Mouse (Mus musculus) midbrain, embryonic 16.5 days (tissue): Measurements from ENCODE around the gene Masp1. TPM values are rescaled to one million over a fixed set of nuclear protein-coding genes. Genes with fewer than 3 reads are reported as not detected.

ENCODE experiments used
- ATAC-seq: fragments of 200-750 bp; cut with Nextera tagmentation; 2 replicates; pipeline ENCODE4 v1.8.0; 2017; ENCODE audit warnings: moderate TSS enrichment
- H3K27ac ChIP-seq: fragments of 300-500 bp; sonication (generic); 2 replicates; pipeline ENCODE4 v1.5.1; 2014; ENCODE audit warnings: mild to moderate bottlenecking, low read length, mixed read lengths
- H3K27me3 ChIP-seq: fragments of 300-500 bp; sonication (generic); 2 replicates; pipeline ENCODE4 v1.6.1; 2014; ENCODE audit warnings: low read depth, low read length, mixed read lengths; ENCODE audit not compliant: control insufficient read depth, insufficient read depth
- H3K36me3 ChIP-seq: fragments of 300-500 bp; sonication (generic); 2 replicates; pipeline ENCODE4 v1.6.1; 2014; ENCODE audit warnings: mild to moderate bottlenecking, low read length, moderate library complexity, mixed read lengths; ENCODE audit not compliant: control insufficient read depth, insufficient read depth
- H3K4me1 ChIP-seq: fragments of 300-500 bp; sonication (generic); 2 replicates; pipeline ENCODE4 v1.6.1; 2014; ENCODE audit warnings: mild to moderate bottlenecking, low read length, mixed read lengths; ENCODE audit not compliant: control insufficient read depth, insufficient read depth
- H3K4me2 ChIP-seq: fragments of 300-500 bp; sonication (generic); 2 replicates; pipeline ENCODE4 v1.6.1; 2014; ENCODE audit warnings: mild to moderate bottlenecking, low read length, mixed read lengths
- H3K4me3 ChIP-seq: fragments of 300-500 bp; sonication (generic); 2 replicates; pipeline ENCODE4 v1.5.1; 2014; ENCODE audit warnings: low read depth, mild to moderate bottlenecking, low read length, moderate library complexity, mixed read lengths
- H3K9ac ChIP-seq: fragments of 300-500 bp; sonication (generic); 2 replicates; pipeline ENCODE4 v1.6.1; 2014; ENCODE audit warnings: low read depth, low read length, mixed read lengths
- H3K9me3 ChIP-seq: fragments of 300-500 bp; sonication (generic); replicated peaks from 2 replicates; pipeline ENCODE4 v1.6.1; 2014; ENCODE audit warnings: mild to moderate bottlenecking, low read length, mixed read lengths; ENCODE audit not compliant: control insufficient read depth, poor library complexity, severe bottlenecking
- WGBS: fragments of 180-500 bp; shearing (Covaris S2); extraction: QIAGEN DNeasy Blood & Tissue Kit; methylation state at CpG from one replicate; pipeline ENCODE4 v1.1.7; 2014; 5-methylcytosine and 5-hydroxymethylcytosine counted together
- polyA plus RNA-seq: library from polyadenylated mRNA; unstranded; fragments of >200 nt; fragmentation: Nextera tagmentation; extraction: Ambion mirVana; gene quantifications from 2 replicates; pipeline ENCODE4 v1.2.1, GENCODE M21; 2015

Gene Masp1
- polyA plus RNA-seq, 1 experiment from 2014 or later: 29.6 TPM

DNA sequence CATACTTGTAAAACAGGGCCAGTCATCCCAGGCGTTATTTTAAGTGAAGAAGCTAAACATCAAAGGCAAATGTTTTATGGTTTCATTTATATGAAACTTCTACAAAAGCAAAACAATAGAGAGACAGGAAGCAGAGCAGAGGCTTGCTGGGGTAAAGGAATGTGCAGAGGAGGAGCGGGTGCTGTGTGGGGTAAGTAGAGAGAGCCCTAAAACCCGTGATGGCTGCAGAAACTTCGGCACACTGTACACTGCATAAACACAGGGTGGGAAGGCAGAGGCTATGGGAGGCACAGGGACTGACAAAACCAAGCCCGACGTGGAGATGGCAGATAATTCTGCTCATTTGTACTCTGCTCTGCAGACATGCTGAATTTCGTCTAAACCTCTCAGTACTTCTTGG is 23.7 kb upstream of the Masp1 start:
- Histone ChIP-seq H3K36me3 (no peaks in the 10 kb centered on the region), H3K4me2 (no peak overlapping the region)
- 81% methylated on average over 7 of the region's 7 CpGs for WGBS

GRCm38 (mm10) chr16:23542866-23543265 is 22.3 kb upstream of the Masp1 start:
- no peak overlapping the region for H3K27ac ChIP-seq
- WGBS: 77% methylated on average over 4 of the region's 4 CpGs
- ATAC-seq: no peak
- H3K4me2 ChIP-seq: no peak overlapping the region
- H3K27me3 ChIP-seq: no peaks in the 10 kb centered on the region
- no peak overlapping the region for H3K9ac ChIP-seq
- no peaks in the 10 kb centered on the region for H3K9me3 ChIP-seq
- H3K4me3 ChIP-seq: no peak overlapping the region
- H3K4me1 ChIP-seq: no peaks in the 10 kb centered on the region
- H3K36me3 ChIP-seq: no peaks in the 10 kb centered on the region

More for the DNA sequence above, 23.7 kb upstream of the Masp1 start:
- Histone ChIP-seq H3K27me3 (no peaks in the 10 kb centered on the region), H3K4me3 (no peak overlapping the region), H3K9ac (no peak overlapping the region), H3K27ac (no peak overlapping the region), H3K9me3 (no peaks in the 10 kb centered on the region), H3K4me1 (no peaks in the 10 kb centered on the region)
- no peak for ATAC-seq

- H3K9me3 ChIP-seq: no peaks in the 10 kb centered on the region
- ATAC-seq: no peak
- H3K4me2 ChIP-seq: no peak overlapping the region
- no peaks in the 10 kb centered on the region for H3K36me3 ChIP-seq
- no peak overlapping the region for H3K27ac ChIP-seq
- no peak overlapping the region for H3K4me3 ChIP-seq
- 56% methylated on average over 4 of the region's 4 CpGs for WGBS
- no peaks in the 10 kb centered on the region for H3K4me1 ChIP-seq
- H3K27me3 ChIP-seq: no peaks in the 10 kb centered on the region
- no peak overlapping the region for H3K9ac ChIP-seq
Observed at GRCm38 (mm10) chr16:23541046-23541445, 20.4 kb upstream of the Masp1 start.

GRCm38 (mm10) chr16:23533707-23534106 is 13.1 kb upstream of the Masp1 start:
- no peak overlapping the region for H3K9ac ChIP-seq
- WGBS: 86% methylated on average over 3 of the region's 3 CpGs
- H3K27me3 ChIP-seq: no peaks in the 10 kb centered on the region
- no peak overlapping the region for H3K4me2 ChIP-seq
- H3K4me1 ChIP-seq: no peaks in the 10 kb centered on the region
- no peak overlapping the region for H3K4me3 ChIP-seq
- H3K9me3 ChIP-seq: no peaks in the 10 kb centered on the region
- H3K36me3 ChIP-seq: no peaks in the 10 kb centered on the region
- H3K27ac ChIP-seq: no peak overlapping the region
- ATAC-seq: no peak

DNA sequence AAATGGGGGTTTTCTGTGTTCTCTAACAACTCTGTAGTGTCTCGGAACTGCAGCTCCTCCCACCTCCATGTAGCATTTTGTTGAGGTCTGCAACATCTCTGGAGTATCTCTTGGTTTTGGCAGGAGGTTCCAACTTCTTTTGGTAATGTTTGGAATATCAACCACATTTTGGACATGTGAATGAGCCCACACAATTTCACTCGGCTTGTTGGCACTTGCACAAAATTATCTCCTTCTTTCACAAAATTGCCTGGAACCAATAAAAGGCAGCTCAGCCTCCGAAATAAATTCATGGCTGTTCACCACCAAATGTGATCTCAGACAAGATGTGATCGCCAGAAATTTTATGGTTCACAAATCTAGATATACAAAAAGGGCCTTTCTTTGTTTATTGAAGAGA is 8.6 kb upstream of the Masp1 start:
- Histone ChIP-seq H3K27ac (no peak overlapping the region), H3K9me3 (peaks cover 6% of the 10 kb centered on the region; the same call in 1 of the 2 replicates), H3K4me3 (no peak overlapping the region), H3K4me1 (no peaks in the 10 kb centered on the region), H3K4me2 (no peak overlapping the region), H3K36me3 (no peaks in the 10 kb centered on the region), H3K27me3 (no peaks in the 10 kb centered on the region), H3K9ac (no peak overlapping the region)
- ATAC-seq: no peak
- 86% methylated on average over 4 of the region's 4 CpGs for WGBS

DNA sequence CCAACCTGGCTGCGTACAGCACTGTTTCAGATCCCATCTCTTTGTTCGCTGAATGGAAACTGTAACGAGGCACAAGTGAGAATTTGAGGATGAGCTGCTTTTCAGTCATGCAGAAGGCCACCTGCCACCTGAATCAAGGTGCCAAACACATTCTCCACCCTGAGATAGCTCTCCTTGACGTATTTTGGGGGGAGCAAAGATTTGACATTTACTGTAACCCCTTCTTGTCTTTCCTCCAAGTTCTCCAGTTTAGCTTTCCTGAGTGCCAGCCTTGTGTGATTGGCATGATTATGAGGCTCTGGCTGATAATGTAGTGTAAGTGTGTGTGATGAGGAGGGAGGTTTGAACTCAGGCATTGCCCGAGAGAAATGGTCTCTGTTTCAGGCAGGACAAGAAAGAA is 1.5 kb upstream of the Masp1 start:
- no peak overlapping the region for H3K4me2 ChIP-seq
- H3K27me3 ChIP-seq: no peaks in the 10 kb centered on the region
- H3K4me3 ChIP-seq: no peak overlapping the region
- ATAC-seq: no peak
- H3K36me3 ChIP-seq: no peaks in the 10 kb centered on the region
- WGBS: 74% methylated on average over 5 of the region's 5 CpGs
- peaks cover 32% of the 10 kb centered on the region for H3K4me1 ChIP-seq
- no peak overlapping the region for H3K27ac ChIP-seq
- peaks cover 6% of the 10 kb centered on the region; the same call in 1 of the 2 replicates for H3K9me3 ChIP-seq
- H3K9ac ChIP-seq: no peak overlapping the region

- Histone ChIP-seq H3K9me3 (peaks cover 6% of the 10 kb centered on the region; the same call in 1 of the 2 replicates), H3K36me3 (no peaks in the 10 kb centered on the region), H3K4me3 (peak overlapping the region; percentile 49; the same call in 1 of the 2 replicates), H3K9ac (peak overlapping the region; percentile 20; the same call in 1 of the 2 replicates), H3K4me1 (peaks cover 32% of the 10 kb centered on the region), H3K27me3 (no peaks in the 10 kb centered on the region), H3K4me2 (peak overlapping the region; percentile 74), H3K27ac (peak overlapping the region; percentile 90)
- peak; percentile 67 for ATAC-seq
- WGBS: 4% methylated on average over 5 of the region's 5 CpGs
Observed at GRCm38 (mm10) chr16:23521092-23521491, 477 bp upstream of the Masp1 start.

GRCm38 (mm10) chr16:23519771-23520170 is 844 bp downstream of the Masp1 start:
- Histone ChIP-seq H3K9me3 (no peaks in the 10 kb centered on the region), H3K9ac (peak overlapping the region; percentile 75; the same call in 1 of the 2 replicates), H3K27ac (peak overlapping the region; percentile 90), H3K27me3 (no peaks in the 10 kb centered on the region), H3K4me3 (peak overlapping the region; percentile 49), H3K4me1 (peaks cover 32% of the 10 kb centered on the region), H3K36me3 (no peaks in the 10 kb centered on the region), H3K4me2 (peak overlapping the region; percentile 74)
- ATAC-seq: no peak
- WGBS: 17% methylated on average over 1 of the region's 1 CpGs

DNA sequence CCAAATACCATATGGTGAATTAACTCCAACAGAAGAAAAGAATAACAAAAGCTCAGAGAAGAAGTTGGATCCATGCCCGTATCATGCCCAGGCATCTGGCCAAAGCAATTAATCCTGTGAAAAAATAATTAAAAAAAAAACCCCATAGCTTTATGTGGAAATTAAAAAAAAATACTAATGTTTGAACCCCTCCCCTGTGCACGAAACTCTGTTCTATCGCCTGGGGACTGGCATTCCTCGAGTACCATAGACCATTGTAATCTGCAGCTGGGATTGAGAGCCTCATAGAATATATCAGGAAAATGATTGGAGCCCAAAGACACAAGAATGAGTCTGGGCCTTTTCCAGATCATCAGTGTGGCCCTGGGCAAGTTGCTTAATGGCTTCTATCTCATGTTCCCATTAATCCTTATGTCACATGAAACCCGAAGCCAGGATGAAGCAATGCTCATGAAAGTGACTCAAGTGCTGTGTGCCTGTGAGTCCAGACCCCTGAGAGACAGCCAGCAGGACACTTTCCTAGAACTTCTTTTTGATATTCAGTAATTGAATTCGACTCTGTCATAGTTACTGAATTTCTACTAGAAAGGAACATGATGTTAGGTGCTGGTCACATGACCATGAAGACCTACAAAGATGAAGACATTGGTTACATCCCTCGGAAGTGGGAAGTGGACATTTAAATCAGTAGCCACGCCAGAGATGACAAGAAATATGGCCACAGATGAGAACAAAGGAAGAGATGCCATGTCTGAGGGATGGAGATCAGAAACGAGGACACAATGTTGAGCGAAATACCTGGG is 1.8 kb downstream of the Masp1 start:
- Histone ChIP-seq H3K36me3 (no peaks in the 10 kb centered on the region), H3K27ac (peak overlapping the region; percentile 58), H3K9me3 (no peaks in the 10 kb centered on the region), H3K4me1 (peaks cover 32% of the 10 kb centered on the region), H3K27me3 (no peaks in the 10 kb centered on the region), H3K4me2 (peak overlapping the region; percentile 74), H3K4me3 (peak overlapping the region; percentile 49), H3K9ac (no peak overlapping the region)
- ATAC-seq: no peak
- WGBS: 68% methylated on average over 10 of the region's 10 CpGs
